Mouse (Mus musculus) kidney, postnatal 36 days (tissue): Measurements from ENCODE around the gene Helt.

Experiments
- DNase-seq, 2 experiments: peaks; one replicate each; pipeline ENCODE4 v3.0.0; 2021 to 2022; ENCODE audit warnings: mixed read lengths in 2 of 2

Helt gene

DNA sequence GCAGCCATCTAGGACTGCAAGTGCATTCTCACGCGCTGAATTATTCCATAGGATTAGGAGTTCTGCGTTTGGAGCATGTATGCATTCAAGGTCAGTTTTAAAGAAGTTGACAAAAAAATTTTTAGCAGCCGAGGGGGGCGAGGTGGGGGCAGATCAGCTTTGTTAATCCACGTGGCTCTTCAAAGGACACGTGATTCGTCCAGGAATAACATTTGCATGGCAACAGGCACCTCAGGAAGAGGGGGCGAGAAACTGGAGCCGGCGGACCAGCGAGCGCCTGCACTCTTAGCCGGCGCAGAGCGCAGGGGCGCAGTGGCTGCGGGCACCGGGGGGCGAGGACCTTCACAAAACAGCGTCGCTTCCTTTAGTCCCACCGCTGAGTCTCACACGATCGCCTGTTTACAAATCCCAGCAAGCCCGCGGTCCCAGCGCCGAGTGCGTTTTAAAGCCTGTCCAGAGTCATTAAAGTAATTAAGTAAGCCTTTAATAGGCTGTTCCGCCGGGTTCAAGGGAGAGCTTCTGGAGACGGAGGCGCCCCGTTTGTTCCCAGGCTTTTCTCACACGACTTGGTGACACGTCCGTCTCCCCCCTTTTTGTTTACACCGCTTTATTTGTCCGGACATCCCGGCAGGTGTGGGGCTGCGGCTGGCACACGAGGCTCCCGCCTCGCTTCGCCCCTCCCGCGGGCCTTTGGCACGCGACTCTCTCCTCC, at the start of gene Helt:
Helt (minus strand) TSS at position 491 of the 712 bp plus-strand sequence.
- DNase-seq = no peak

DNA sequence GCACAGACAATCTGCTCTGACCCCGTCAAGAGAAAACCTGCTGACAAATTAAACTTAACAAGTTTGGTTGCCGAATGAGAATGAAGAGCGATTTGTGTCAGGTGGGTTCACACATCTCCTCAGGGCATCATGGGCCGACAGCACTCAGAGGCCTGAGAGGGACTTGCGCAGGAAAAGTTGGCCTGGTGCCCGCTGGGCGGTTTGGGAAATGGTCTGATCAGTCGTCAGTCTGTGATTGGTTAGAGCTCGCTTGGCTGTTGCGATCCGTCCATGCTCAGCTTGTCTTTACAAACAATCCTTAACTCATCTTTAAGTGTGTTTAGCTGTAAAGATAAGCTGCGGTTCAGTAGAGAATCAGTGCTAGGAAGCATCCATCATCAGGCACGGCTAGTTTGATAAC, 47.8 kb upstream of the Helt start:
- no peak for DNase-seq

DNA sequence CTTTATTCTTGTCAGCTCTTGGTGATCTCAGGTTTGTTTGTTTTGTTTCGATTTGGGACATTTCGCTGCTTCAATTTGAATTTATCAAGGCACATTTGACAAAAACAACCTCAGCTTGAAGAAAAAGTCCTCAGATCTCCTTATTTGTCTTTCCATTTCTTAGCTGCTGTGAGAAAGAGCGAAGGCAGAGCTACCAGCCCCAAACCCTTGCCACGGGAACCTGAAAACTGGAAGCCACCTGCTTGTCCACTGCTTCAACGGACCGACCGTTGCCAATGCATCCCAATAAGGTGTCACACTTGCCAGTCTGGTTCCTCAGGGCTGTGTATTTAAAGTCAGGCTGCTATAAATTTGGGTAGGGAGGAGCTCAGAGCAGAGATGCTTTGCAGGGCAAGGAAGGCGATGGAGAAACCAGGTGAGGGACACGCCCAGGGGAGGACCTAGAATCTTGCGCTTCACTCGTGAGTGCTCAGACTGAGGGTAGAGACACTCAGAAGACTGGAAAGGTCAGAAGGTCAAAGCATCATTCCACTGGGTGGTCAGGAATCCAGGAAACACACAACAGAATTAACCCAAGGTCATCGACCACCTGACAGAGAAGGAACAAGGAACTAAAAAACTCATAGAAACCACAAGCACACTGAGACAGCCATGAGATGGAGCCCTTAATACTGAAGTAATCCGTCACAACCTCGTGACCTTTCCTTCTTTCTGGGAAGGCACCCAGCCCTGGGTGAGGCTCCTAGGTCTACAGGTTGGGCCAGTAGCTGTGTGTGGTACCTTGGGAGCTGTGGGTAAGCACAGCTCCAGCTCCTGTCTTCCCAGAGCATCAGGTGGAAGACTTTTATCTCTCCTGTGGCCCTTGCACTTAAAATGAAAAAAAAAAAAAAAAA, 46.2 kb upstream of the Helt start:
- DNase-seq = no peak

DNA sequence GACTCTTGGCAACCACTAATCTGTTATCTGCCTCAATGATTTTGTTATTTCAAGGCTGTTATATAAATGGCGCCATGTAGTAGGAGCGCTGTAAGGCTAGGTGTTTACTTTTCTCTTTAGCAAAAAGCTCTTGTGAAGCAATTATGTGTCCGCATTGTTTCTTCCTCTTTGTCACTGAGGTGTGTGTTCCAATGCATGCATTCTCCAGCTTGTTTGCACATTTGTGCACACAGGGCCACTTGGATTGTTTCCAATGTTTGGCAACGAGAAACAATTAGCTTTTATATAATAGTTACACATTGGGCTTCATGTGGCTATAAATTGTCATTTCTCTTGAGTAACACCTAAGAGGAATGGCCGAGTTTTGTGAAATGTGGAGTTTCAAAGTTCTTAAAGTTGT, 44.8 kb upstream of the Helt start:
- DNase-seq = no peak

DNA sequence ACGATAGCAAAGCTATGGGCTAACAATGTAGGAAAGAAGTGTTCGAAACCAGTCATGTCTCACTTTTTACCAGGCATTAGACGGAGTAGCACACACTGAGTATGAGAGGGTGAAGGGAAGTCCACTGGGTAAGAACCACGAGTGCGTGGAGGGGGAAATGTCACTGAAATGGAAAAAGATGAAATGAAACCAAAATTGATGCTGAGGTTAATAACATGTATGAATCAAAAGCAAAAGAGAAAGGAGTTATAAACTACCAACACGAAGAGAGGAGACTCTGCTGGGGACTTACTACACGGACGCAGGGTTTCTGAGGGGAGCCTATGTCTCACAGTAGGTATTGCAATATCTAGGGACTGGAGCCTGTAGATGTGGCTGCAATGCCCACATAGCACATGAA, 41.9 kb upstream of the Helt start:
- DNase-seq = no peak

DNA sequence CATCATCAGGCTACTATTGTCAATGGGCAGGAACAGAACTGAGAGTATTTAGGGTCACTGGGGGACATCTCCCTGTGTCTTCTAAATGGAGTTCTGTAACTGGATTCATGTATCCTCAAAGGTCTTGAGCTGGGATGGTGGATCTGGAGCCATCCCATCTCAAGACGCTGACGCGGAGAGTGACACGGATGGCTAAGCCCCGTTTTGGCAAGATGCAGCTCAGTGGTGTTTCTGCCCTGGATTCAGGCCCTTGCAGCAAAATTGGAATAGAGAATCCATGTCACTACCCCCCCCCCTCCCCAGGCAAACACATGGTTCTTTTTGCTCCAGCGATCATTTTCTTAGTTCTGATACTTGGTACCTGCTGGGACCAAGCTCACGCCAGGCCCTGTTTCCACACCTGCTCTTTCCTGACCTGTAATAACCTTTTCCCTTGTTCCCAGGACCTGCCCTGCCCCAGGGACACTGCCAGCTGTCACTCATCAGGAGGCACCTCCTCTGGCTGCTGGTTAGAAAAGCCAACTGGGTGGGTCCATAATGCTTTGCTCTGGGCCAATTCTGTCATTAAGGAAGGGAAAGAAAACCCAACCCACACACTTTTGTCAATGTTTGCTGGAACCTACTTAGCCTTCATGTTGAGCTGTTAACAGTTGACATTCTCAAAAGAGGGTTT, 38.1 kb upstream of the Helt start:
- DNase-seq = peak; percentile 56 to 60

DNA sequence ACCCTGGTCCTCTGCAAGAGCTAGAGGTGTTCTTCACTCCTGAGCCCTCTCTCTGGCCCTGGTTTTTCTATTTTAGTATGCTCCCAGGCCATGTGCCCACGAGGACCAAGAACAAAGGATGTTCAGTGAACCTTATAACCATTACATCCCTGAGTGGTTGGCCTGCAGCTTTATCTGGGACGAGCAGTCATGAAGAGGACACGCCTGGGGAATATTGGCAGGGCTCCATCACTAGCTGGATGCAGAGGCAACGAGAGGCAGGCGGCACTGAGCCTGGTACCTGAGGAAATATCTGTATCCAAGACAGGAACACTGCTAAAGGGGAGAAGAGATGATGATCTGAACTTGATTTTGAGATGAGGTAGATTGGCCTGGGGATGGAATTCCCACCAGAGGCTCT, 37.3 kb upstream of the Helt start:
- DNase-seq = peak; percentile 84

DNA sequence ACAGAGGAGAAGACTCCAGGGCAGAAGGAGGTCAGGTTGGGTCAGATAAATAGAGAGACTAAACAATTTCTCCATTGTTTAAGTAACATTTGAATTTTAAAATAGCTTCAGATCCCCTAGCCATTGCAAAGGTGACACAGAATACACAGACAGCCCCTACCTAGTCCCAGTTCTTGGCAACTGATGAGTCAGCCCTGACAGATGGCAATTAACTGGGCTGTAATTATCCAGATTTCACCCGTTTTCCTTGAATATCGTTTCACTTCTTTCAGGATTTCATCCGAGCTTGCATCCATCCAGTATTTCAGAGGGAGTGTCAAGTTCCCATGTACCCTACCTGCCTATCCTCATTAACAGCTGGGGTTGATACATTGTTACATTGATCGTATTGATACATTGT, 34.9 kb upstream of the Helt start:
- no peak for DNase-seq

DNA sequence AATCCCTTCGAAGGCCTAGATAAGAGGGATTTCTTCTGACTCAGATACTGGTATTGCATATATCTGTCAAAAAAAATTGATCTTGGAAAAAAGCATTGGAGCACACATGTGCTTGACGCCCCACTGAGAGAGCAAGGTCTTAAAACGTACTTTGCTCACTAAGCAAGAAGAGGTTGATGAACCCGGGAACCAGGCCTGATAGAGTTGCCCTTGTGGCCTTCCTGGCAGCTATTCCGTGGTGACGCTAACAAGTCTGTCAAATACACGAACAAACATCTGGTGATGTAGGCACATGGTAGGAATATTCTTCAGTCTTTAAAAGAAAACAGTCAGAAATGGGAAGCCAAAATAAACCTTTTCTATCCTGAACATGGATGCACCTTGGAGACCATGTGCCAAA, 32.8 kb upstream of the Helt start:
- DNase-seq = peak; percentile 69 to 74

DNA sequence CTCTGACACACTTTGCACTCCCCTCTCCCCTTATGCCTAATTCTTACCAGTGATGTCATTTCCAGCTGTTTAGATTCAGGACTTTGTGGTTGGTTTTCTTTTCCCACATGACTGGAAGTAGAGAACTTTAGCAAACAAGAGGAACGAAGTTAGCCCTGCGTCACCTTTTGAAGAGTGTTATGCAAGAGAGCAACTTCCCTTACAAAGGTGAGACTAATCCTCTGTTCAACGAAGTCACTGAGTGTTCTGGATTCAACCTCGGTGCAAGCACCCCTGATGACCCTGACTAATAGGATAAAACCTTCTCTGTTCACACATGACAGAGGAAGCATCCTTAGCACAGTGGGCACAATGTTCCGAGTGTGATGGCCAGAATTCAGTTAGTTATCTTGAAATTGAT, 32.2 kb upstream of the Helt start:
- no peak for DNase-seq

DNA sequence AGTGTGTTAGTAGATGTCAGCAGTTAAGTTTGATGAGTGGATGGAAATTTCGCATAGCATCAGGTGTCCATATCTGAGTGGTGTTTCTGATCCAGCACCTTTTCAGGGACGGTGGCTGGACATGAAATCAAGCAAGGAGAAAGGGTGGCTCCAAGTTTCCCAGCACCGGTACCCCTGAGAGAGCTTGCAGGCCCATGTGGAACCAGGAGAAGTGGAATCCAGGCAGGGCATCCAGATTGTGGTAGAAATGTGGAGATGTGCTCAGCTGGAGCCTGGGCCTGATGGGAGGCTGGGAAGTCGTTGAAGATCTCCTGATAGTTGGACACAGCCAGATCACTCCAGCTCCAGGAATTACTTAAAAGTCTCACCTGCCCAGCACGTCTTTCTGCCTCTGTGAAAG, 30.2 kb upstream of the Helt start:
- no peak for DNase-seq

DNA sequence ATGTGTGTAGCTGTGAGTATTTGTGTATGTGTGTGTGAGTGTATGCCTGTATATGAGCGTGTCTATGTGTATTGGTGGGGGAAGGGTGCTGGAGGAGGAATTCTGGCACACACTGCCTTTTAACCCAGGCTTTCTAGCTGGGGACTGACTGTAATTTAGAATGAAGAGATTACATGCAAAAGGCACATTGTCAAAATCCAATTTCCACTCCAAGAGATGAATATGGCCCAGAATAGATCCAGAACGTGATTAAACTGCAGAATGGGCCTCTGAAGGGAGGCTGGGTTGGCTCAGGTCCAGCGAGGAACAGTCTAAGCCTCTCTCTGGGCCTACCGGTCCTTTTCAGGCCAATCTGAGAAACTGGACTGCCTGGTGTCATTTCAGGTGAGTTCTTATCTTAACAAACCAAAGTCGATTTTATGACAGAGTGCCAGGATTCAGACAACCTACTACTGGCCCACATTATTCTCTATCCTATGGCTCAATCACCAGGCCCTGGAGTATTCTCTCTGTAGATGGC, 29.3 kb upstream of the Helt start:
- DNase-seq = peak in 1 of 2 experiments; percentile 50

DNA sequence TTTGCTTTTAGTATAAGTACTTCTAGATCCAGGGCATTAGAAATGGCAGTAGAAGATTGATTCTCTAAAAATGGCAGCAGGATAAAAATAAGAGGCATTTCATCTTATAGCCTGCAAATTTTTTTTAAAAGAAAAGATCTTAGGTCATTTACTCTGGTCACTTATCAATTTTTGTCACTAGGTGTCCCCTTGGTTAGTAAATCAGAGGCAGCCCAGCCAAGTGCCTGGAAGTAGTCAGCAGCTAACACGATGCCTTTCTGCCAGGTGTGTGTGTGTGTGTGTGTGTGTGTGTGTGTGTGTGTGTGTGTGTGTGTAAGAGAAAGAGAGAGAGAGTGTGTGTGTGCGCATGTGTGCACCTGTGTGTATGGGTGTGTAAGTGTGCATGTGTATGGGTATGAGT, 28.4 kb upstream of the Helt start:
- DNase-seq = peak in 1 of 2 experiments; percentile 39

DNA sequence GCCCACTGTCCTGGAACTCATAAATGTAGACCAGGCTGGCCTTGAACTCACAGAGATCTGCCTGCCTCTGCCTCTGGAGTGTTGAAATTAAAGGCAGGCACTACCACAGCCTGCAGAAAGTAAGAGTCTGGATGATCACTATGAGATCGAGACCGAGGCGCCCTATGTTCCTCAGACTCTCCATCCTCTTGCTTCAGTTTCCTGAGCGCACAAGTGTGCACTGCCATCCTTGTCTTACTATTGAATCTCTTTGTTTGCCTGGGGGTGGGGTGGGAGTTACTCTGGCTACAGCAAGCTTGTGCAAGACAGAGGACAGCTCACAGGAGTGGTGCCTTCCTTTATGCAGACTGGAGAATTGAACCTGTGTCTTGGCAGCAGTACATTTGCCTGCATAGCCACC, 27.9 kb upstream of the Helt start:
- DNase-seq = no peak

DNA sequence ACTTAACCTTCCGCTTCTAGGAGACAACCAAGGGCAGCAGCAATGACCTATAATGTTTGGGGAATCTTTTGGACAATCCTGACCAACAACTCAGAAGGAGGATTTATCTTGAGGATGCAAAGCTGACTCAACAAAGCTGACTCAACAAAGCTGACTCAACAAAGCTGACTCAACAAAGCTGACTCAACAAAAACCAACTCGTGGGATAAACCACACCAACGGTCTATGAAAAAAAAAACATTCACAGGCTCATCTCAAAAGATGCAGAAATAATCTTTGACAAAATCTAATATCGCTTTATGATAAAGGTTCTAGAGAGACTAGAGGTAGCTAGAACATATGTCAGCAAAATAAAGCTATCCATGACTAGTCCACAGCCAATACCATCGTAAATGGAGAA, 24.3 kb upstream of the Helt start:
- DNase-seq = no peak

DNA sequence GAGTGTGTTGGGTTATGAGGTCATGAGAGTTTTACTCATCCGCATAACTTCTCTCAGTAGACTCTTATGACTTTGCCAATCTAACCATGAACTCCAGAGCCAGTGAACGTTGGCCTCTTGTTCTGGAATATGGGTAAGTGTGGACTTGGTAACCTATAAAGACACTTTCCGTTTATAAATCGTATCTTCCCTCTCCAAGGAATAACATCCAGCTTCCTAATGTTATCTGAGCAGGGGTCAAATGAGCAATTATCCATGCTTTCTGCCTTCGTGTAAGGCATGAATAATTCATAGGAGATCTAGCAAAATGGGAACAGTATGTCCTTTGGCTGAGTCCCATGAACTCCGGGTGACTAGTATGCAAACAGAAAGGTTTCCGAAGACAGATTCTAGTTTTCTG, 22.7 kb upstream of the Helt start:
- peak; percentile 74 to 90 for DNase-seq

DNA sequence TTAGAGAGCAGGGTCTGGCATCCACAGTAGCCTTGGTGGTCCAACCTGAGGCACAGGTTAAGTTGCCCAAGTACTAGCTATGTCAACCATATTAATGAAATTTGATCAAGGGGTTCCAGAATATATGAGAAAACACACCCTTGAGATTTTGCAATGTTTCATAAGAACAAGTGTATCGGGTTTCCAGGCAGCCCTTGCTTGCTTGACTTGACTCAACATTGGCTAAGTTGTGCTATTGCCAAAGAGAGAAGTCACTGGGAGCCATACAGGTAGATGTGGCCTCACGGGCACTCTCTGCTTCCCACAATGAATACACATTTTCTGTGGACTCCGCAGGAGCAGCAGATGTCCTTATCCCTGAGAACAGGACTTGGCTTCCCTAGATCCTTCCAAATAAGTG, 19.3 kb upstream of the Helt start:
- DNase-seq = no peak

DNA sequence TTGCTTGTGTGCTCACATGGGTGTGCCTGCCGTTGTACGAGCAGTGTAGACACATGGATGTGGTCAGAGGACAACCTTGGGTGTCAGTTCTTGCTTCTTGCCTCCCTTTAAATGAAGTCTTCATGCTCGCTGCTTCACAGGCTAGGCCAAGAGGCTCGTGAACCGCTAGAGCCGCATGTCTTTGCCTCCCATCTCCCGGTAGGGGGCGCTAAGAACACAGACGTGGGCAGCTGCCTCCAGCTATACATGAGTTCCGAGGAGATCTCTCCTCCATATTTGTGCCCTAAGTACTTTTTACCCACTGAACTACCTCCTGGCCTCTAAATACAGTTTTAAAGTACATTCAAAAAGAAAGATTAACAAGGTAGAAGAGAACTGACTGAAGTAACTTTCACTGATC, 16.7 kb upstream of the Helt start:
- peak; percentile 86 to 93 for DNase-seq

DNA sequence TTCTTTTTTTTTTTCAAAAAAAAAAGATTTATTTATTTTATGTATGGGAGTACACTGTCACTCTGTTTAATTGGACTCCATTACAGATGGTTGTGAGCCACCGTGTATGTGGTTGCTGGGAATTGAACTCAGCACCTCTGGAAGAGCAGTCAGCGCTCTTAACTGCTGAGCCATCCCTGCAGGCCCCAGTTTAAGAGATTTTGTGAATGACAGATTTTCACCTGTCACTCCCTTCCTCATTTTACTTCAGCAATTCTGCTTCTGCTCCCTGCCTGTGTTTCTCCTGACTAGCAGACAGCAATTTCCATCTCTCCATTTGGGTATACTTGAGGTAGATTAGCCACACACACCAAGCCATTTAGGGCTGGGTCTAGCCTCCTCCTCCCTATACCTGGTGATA, 13.7 kb upstream of the Helt start:
- DNase-seq = no peak

DNA sequence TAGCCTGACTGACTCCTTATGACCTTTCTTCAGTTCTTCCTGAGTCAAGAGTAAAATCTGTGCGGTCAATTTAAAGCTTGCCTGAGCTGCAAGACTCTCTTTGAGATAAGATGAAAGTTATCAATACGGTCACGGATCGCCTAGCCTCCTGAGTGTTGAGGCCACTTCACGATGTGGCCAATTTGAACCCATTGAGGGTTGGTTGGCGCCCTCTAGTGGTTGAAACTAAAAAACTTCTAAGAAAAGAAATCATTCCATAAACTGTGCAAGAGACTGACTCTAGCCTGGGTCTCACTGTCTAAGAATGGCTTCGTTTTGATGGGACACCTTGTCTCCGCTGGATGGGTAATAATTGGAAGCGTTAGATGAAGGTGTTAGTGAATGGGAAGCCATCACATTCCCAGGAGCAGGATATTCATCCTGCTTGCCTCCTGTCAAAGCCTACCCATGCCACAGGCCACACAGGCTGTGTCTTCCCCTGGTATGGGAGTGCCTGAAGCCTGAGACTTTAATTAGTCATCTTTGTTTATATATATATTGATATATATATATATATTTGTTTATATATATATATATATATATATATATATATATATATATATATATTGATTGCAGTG, 11.4 kb upstream of the Helt start:
- peak; percentile 54 to 59 for DNase-seq

DNA sequence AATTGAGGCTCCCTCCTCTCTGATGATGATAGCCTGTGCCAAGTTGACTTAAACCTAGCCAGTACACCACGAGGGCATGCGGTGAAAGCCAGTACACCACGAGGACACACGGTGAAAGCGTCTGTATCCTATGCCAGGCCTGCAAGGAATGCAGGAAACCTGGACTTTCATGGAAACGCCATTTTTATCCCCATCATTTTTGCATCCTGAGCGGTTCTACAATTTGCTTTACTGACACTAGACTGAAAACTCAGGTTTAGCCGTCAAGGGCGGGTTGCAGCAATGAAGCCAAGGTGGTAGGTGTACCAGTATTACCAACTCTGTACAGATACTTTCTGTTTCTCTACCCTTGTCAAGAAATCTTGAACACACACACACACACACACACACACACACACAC, 7.7 kb upstream of the Helt start:
- DNase-seq = no peak

DNA sequence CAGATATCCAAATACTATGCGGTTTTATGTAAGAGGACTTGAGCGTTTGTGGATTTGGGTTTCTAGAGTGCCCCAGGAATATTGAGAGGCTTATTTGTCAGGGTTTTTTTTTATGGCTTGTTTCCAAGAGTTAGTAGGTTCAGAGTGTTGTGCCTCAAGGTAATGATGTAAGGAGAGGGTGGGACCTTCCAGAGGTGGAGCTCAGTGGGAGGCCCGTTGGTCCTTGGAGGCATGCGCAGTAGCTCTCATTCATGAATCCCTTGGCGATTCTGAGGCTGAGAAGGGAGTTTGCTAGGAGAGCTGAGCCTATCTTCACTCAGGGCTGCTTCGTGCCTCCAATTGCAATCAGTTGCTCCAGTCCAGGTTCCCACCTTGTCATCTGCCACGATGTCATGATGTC, 4.4 kb upstream of the Helt start:
- no peak for DNase-seq

DNA sequence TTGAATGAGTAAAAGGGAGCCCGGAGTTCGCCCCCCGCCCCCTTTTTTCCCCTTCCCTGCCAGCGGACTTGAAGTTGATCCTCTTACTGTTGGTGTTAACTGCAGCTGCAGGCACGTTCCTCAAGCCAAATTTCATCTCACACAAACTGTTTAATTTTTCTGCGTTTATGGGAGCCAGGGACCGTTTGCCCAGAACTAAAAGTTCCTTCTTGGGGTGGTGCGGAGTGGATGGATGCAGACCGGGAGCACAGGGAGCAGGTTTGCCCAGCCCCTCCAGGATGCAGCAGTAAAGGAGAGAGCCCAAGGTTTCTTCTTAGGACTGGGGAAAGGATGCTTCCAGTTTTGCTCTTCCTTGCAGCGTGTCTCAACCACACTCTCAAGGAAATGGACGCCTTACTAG, 2.1 kb upstream of the Helt start:
- no peak for DNase-seq
